Mouse (Mus musculus) forebrain, embryonic 12.5 days (tissue): ENCODE data around the gene Gtf3c5. TPM values are rescaled to one million over a fixed set of nuclear protein-coding genes. Genes with fewer than 3 reads are reported as not detected.
A peak's percentile ranks its signal among the peaks of the same experiment; 100 is the strongest.

Experiments used
- ATAC-seq: fragments of 200-750 bp; cut with Nextera tagmentation; 2 replicates; pipeline ENCODE4 v1.8.0; 2017; ENCODE audit warnings: moderate TSS enrichment; ENCODE audit not compliant: low FRiP score
- H3K27ac ChIP-seq: fragments of 300-500 bp; sonication (generic); 2 replicates; pipeline ENCODE4 v1.5.1; 2016; ENCODE audit warnings: mild to moderate bottlenecking
- H3K27me3 ChIP-seq: fragments of 300-500 bp; sonication (generic); 2 replicates; pipeline ENCODE4 v1.6.1; 2016; ENCODE audit warnings: mild to moderate bottlenecking
- H3K36me3 ChIP-seq: fragments of 300-500 bp; sonication (generic); replicated peaks from 2 replicates; pipeline ENCODE4 v1.6.1; 2016; ENCODE audit warnings: mild to moderate bottlenecking
- H3K4me1 ChIP-seq: fragments of 300-500 bp; sonication (generic); 2 replicates; pipeline ENCODE4 v1.6.1; 2016
- H3K4me2 ChIP-seq: fragments of 300-500 bp; sonication (generic); 2 replicates; pipeline ENCODE4 v1.6.1; 2016; ENCODE audit warnings: mild to moderate bottlenecking, moderate library complexity
- H3K4me3 ChIP-seq: fragments of 300-500 bp; sonication (generic); replicated peaks from 2 replicates; pipeline ENCODE4 v1.5.1; 2016; ENCODE audit warnings: mild to moderate bottlenecking
- H3K9ac ChIP-seq: fragments of 300-500 bp; sonication (generic); 2 replicates; pipeline ENCODE4 v1.6.1; 2016; ENCODE audit warnings: mild to moderate bottlenecking
- H3K9me3 ChIP-seq: fragments of 300-500 bp; sonication (generic); 2 replicates; pipeline ENCODE4 v1.6.1; 2016
- WGBS: fragments of 180-500 bp; shearing (Covaris S2); methylation state at CpG from one replicate; pipeline ENCODE4 v1.1.7; 2016; 5-methylcytosine and 5-hydroxymethylcytosine counted together
- polyA plus RNA-seq: library from polyadenylated mRNA; unstranded; fragments of >200 nt; fragmentation: Nextera tagmentation; extraction: Ambion mirVana; gene quantifications from 2 replicates; pipeline ENCODE4 v1.2.1, GENCODE M21; 2016

Gene Gtf3c5
- polyA plus RNA-seq, 1 experiment from 2014 or later: 46.9 TPM

GRCm38 (mm10) chr2:28585730-28586129 lies 2.2 kb upstream of the Gtf3c5 start:
- Histone ChIP-seq H3K4me2 (no peak overlapping the region), H3K27ac (no peak overlapping the region), H3K36me3 (no peaks in the 10 kb centered on the region), H3K4me3 (no peak overlapping the region), H3K4me1 (peaks cover 19% of the 10 kb centered on the region), H3K27me3 (peaks cover 20% of the 10 kb centered on the region), H3K9me3 (no peaks in the 10 kb centered on the region), H3K9ac (no peak overlapping the region)
- 53% methylated on average over 2 of the region's 2 CpGs for WGBS
- no peak for ATAC-seq

GRCm38 (mm10) chr2:28585043-28585571 lies 1.6 kb upstream of the Gtf3c5 start:
- Histone ChIP-seq H3K27ac (no peak overlapping the region), H3K4me2 (no peak overlapping the region), H3K9me3 (no peaks in the 10 kb centered on the region), H3K4me3 (no peak overlapping the region), H3K9ac (no peak overlapping the region), H3K36me3 (no peaks in the 10 kb centered on the region), H3K4me1 (peaks cover 19% of the 10 kb centered on the region), H3K27me3 (peaks cover 15% of the 10 kb centered on the region)
- ATAC-seq: no peak
- 19% methylated on average over 6 of the region's 6 CpGs for WGBS

- Histone ChIP-seq H3K27me3 (peaks cover 10% of the 10 kb centered on the region; the same call in 1 of the 2 replicates), H3K9me3 (no peaks in the 10 kb centered on the region), H3K4me1 (peaks cover 19% of the 10 kb centered on the region), H3K9ac (peak overlapping the region; percentile 80), H3K27ac (peak overlapping the region; percentile 89), H3K4me3 (peak overlapping the region; percentile 72), H3K4me2 (peak overlapping the region; percentile 68), H3K36me3 (peaks cover 22% of the 10 kb centered on the region)
- WGBS: under 1% methylated on average over 56 of the region's 56 CpGs
- peak; percentile 93 for ATAC-seq
These were observed 751 bp downstream of the Gtf3c5 start for GRCm38 (mm10) chr2:28582647-28583353.

- Histone ChIP-seq H3K4me2 (no peak overlapping the region), H3K4me1 (peaks cover 14% of the 10 kb centered on the region), H3K36me3 (peaks cover 68% of the 10 kb centered on the region), H3K4me3 (no peak overlapping the region), H3K9me3 (no peaks in the 10 kb centered on the region), H3K9ac (no peak overlapping the region), H3K27me3 (no peaks in the 10 kb centered on the region), H3K27ac (no peak overlapping the region)
- WGBS: 66% methylated on average over 5 of the region's 5 CpGs
- ATAC-seq: no peak
These were observed 5.5 kb downstream of the Gtf3c5 start for GRCm38 (mm10) chr2:28578003-28578402.

GRCm38 (mm10) chr2:28576815-28577214 lies 6.7 kb downstream of the Gtf3c5 start:
- ATAC-seq: no peak
- no peak overlapping the region for H3K27ac ChIP-seq
- no peaks in the 10 kb centered on the region for H3K9me3 ChIP-seq
- peaks cover 80% of the 10 kb centered on the region for H3K36me3 ChIP-seq
- H3K4me2 ChIP-seq: no peak overlapping the region
- no peaks in the 10 kb centered on the region for H3K27me3 ChIP-seq
- H3K9ac ChIP-seq: no peak overlapping the region
- peaks cover 8% of the 10 kb centered on the region for H3K4me1 ChIP-seq
- no peak overlapping the region for H3K4me3 ChIP-seq
- WGBS: 92% methylated on average over 3 of the region's 3 CpGs

GRCm38 (mm10) chr2:28575341-28575740 lies 8.2 kb downstream of the Gtf3c5 start:
- H3K27ac ChIP-seq: no peak overlapping the region
- ATAC-seq: no peak
- H3K4me2 ChIP-seq: no peak overlapping the region
- H3K4me3 ChIP-seq: no peak overlapping the region
- H3K27me3 ChIP-seq: no peaks in the 10 kb centered on the region
- no peak overlapping the region for H3K9ac ChIP-seq
- no peaks in the 10 kb centered on the region for H3K9me3 ChIP-seq
- 86% methylated on average over 4 of the region's 4 CpGs for WGBS
- H3K36me3 ChIP-seq: peaks cover 93% of the 10 kb centered on the region
- H3K4me1 ChIP-seq: no peaks in the 10 kb centered on the region

- WGBS: 81% methylated on average over 2 of the region's 3 CpGs
- no peak for ATAC-seq
- no peaks in the 10 kb centered on the region for H3K27me3 ChIP-seq
- H3K4me1 ChIP-seq: no peaks in the 10 kb centered on the region
- H3K27ac ChIP-seq: no peak overlapping the region
- H3K4me2 ChIP-seq: no peak overlapping the region
- H3K4me3 ChIP-seq: no peak overlapping the region
- H3K9ac ChIP-seq: no peak overlapping the region
- peaks cover 96% of the 10 kb centered on the region for H3K36me3 ChIP-seq
- H3K9me3 ChIP-seq: no peaks in the 10 kb centered on the region
These were observed 13.6 kb downstream of the Gtf3c5 start for GRCm38 (mm10) chr2:28569903-28570302.

GRCm38 (mm10) chr2:28566545-28566944 lies 17.0 kb downstream of the Gtf3c5 start:
- no peaks in the 10 kb centered on the region for H3K4me1 ChIP-seq

GRCm38 (mm10) chr2:28564380-28564779 lies 19.2 kb downstream of the Gtf3c5 start:
- no peak overlapping the region for H3K4me2 ChIP-seq
- H3K4me1 ChIP-seq: no peaks in the 10 kb centered on the region
- no peaks in the 10 kb centered on the region for H3K9me3 ChIP-seq
- peaks cover 45% of the 10 kb centered on the region for H3K36me3 ChIP-seq
- H3K27me3 ChIP-seq: no peaks in the 10 kb centered on the region
- H3K9ac ChIP-seq: no peak overlapping the region
- no peak overlapping the region for H3K27ac ChIP-seq
- WGBS: 88% methylated on average over 4 of the region's 4 CpGs
- no peak overlapping the region for H3K4me3 ChIP-seq
- ATAC-seq: no peak

More at GRCm38 (mm10) chr2:28566545-28566944, 17.0 kb downstream of the Gtf3c5 start:
- Histone ChIP-seq H3K4me2 (no peak overlapping the region), H3K36me3 (peaks cover 65% of the 10 kb centered on the region), H3K27me3 (no peaks in the 10 kb centered on the region), H3K9ac (no peak overlapping the region), H3K27ac (no peak overlapping the region), H3K9me3 (no peaks in the 10 kb centered on the region), H3K4me3 (no peak overlapping the region)
- WGBS: 82% methylated on average over 5 of the region's 5 CpGs
- no peak for ATAC-seq

GRCm38 (mm10) chr2:28563830-28564229 lies 19.7 kb downstream of the Gtf3c5 start:
- Histone ChIP-seq H3K9ac (no peak overlapping the region), H3K4me2 (no peak overlapping the region), H3K4me1 (no peaks in the 10 kb centered on the region), H3K36me3 (peaks cover 39% of the 10 kb centered on the region), H3K4me3 (no peak overlapping the region), H3K9me3 (no peaks in the 10 kb centered on the region), H3K27me3 (no peaks in the 10 kb centered on the region), H3K27ac (no peak overlapping the region)
- ATAC-seq: no peak

GRCm38 (mm10) chr2:28563303-28563702 lies 20.2 kb downstream of the Gtf3c5 start, which contains the start of gene Cel:
Gene Cel, minus strand, starts transcription at chr2:28563403.
- H3K9me3 ChIP-seq: no peaks in the 10 kb centered on the region
- H3K4me1 ChIP-seq: no peaks in the 10 kb centered on the region
- ATAC-seq: no peak
- H3K4me3 ChIP-seq: no peak within 1 kb of the TSS
- WGBS: 71% methylated on average over 6 of the region's 6 CpGs
- no peaks in the 10 kb centered on the region for H3K27me3 ChIP-seq
- no peak within 1 kb of the TSS for H3K4me2 ChIP-seq
- H3K27ac ChIP-seq: no peak within 1 kb of the TSS
- H3K9ac ChIP-seq: no peak within 1 kb of the TSS
- peaks cover 34% of the 10 kb centered on the region for H3K36me3 ChIP-seq

- Histone ChIP-seq H3K9ac (no peak overlapping the region), H3K9me3 (no peaks in the 10 kb centered on the region), H3K36me3 (peaks cover 17% of the 10 kb centered on the region), H3K27me3 (no peaks in the 10 kb centered on the region), H3K4me2 (no peak overlapping the region), H3K4me1 (no peaks in the 10 kb centered on the region), H3K4me3 (no peak overlapping the region), H3K27ac (no peak overlapping the region)
- WGBS: 84% methylated on average over 5 of the region's 5 CpGs
- no peak for ATAC-seq
These were observed 26.1 kb downstream of the Gtf3c5 start for GRCm38 (mm10) chr2:28557452-28557851.

GRCm38 (mm10) chr2:28552301-28552700 lies 31.2 kb downstream of the Gtf3c5 start:
- ATAC-seq: no peak
- 89% methylated on average over 5 of the region's 5 CpGs for WGBS
- H3K4me3 ChIP-seq: no peak overlapping the region
- no peaks in the 10 kb centered on the region for H3K4me1 ChIP-seq
- no peaks in the 10 kb centered on the region for H3K27me3 ChIP-seq
- peaks cover 61% of the 10 kb centered on the region for H3K36me3 ChIP-seq
- no peak overlapping the region for H3K27ac ChIP-seq
- no peaks in the 10 kb centered on the region for H3K9me3 ChIP-seq
- H3K9ac ChIP-seq: no peak overlapping the region
- H3K4me2 ChIP-seq: no peak overlapping the region
